Mouse (Mus musculus): ENCODE measurements around the gene Flvcr2. TPM values are rescaled to one million over a fixed set of nuclear protein-coding genes. Genes with fewer than 3 reads are reported as not detected.
A peak's percentile ranks its signal among the peaks of the same experiment; 100 is the strongest.

Gene Flvcr2
- total and polyA plus RNA-seq, 3 experiments, result 0.04 to 0.17 TPM; not detected in 1

DNA sequence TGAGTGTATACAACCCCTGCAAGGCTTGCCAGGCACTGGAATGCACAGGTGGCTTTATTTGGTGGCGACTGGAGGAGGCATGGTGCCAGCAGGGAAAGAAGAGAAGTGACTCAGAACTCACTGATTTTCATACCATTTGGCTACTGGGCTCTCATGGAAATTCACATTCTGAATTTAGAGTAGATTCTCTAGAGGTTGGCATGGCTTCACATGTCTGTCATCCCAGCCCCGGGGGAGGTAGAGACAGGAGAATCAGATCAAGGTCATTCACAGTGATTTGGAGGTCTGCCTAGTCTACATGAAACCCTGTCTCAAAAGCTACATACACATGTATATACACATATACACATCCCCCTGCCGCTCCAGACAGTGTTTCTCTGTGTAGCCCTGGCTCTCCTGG lies 9.4 kb upstream of the Flvcr2 start:
- H3K9me3 ChIP-seq (replicated peaks; ENCODE audit: low read length), result peaks cover 8% of the 10 kb centered on the region
- H3K79me2 ChIP-seq (replicated peaks; ENCODE audit: control insufficient read depth, extremely low read depth, insufficient read depth, poor library complexity, severe bottlenecking), result no peaks in the 10 kb centered on the region
- H3K27ac ChIP-seq (ENCODE audit: insufficient read depth, low read depth), result no peak overlapping the region
- H3K36me3 ChIP-seq (replicated peaks in 1 of 2; ENCODE audit: control insufficient read depth in 1 of 2, insufficient read depth in 1 of 2, low read length in 1 of 2), result no peaks in the 10 kb centered on the region
- H3K4me1 ChIP-seq (ENCODE audit: control insufficient read depth in 1 of 2, insufficient read depth in 2 of 2), result peaks cover 9 to 20% of the 10 kb centered on the region in 2 experiments
- H3K9ac ChIP-seq (ENCODE audit: insufficient read depth, low read depth), result no peak overlapping the region
- no peaks in the 10 kb centered on the region for H3K27me3 ChIP-seq (replicated peaks)
- in situ Hi-C loops (cut with MboI; ENCODE audit: low pct_ligation_motif_present, low pct_unique_long_range_greater_than_20kb, low sequenced_read_pairs) (no loop called here), dilution Hi-C loops (cut with MboI; ENCODE audit: extremely low pct_ligation_motif_present, extremely low pct_unique_long_range_greater_than_20kb, low sequenced_read_pairs) (no loop called here)
- no peak overlapping the region for H3K4me3 ChIP-seq (replicated peaks in 1 of 3; ENCODE audit: low read depth in 2 of 3, low read length in 2 of 3, poor library complexity in 1 of 3)
- no peak for DNase-seq (ENCODE audit: extremely low read depth)
- TF ChIP-seq MAFK (IDR thresholded peaks at IDR 0.05; ENCODE audit: insufficient replicate concordance, low read length) (no peak), HCFC1 (IDR thresholded peaks at IDR 0.05; ENCODE audit: low read depth, low read length) (no peak), USF1 (IDR thresholded peaks at IDR 0.05; ENCODE audit: low read depth, low read length) (no peak), EP300 (IDR thresholded peaks at IDR 0.05; ENCODE audit: low read length) (no peak), RAD21 (IDR thresholded peaks at IDR 0.05; ENCODE audit: low read depth, low read length) (no peak), ZNF384 (IDR thresholded peaks at IDR 0.05; ENCODE audit: low read depth, low read length) (no peak), ZKSCAN1 (IDR thresholded peaks at IDR 0.05; ENCODE audit: borderline replicate concordance, low read depth, low read length) (no peak), CTCF (conservative IDR thresholded peaks at IDR 0.05 in 1 of 2, IDR thresholded peaks at IDR 0.05 in 1 of 2; ENCODE audit: low read depth in 2 of 2, low read length in 2 of 2) (no peak), RCOR1 (conservative IDR thresholded peaks at IDR 0.05; ENCODE audit: low read depth, low read length) (no peak), IRF4 (IDR thresholded peaks at IDR 0.05; ENCODE audit: low read depth, low read length) (no peak), TBP (conservative IDR thresholded peaks at IDR 0.05; ENCODE audit: low read depth, low read length) (no peak), GABPA (IDR thresholded peaks at IDR 0.05; ENCODE audit: insufficient replicate concordance, low read depth, low read length) (no peak), NRF1 (IDR thresholded peaks at IDR 0.05; ENCODE audit: low read depth, low read length) (no peak), MYC (IDR thresholded peaks at IDR 0.05; ENCODE audit: low read depth, low read length) (no peak), ZMIZ1 (IDR thresholded peaks at IDR 0.05; ENCODE audit: low read depth, low read length) (no peak), CHD1 (IDR thresholded peaks at IDR 0.05; ENCODE audit: low read depth, low read length) (no peak), PAX5 (IDR thresholded peaks at IDR 0.05; ENCODE audit: low read length) (no peak)
- H3K4me2 ChIP-seq (ENCODE audit: insufficient read depth, low read depth, poor library complexity, severe bottlenecking), result no peak overlapping the region

DNA sequence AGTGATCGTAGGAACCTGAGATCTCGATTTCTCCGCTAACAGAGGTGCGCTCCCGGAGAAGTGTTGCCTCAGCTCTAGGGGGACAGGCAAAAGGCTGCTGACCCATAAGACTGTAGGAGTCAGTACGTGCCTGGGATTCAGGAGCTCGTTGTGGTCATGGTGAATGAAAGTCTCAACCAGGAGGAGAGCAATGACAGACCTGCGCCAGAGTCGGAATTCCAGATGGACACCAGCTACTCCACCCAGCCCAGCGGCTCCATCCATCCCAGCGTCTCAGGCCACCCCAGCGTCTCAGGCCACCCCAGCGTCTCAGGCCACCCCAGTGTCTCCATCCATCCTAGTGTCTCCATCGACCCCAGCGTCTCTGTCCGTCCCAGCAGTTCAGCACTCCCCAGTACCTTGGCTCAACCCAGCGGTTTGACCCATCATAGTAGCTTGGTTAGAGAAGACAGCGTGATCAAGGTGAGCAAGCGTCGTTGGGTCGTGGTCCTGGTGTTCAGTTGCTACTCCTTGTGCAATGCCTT lies 419 bp downstream of the Flvcr2 start:
- in situ Hi-C loops (cut with MboI; ENCODE audit: low pct_ligation_motif_present, low pct_unique_long_range_greater_than_20kb, low sequenced_read_pairs), result no loop called here

More for the DNA sequence above, 419 bp downstream of the Flvcr2 start:
- Histone ChIP-seq H3K9ac (ENCODE audit: insufficient read depth, low read depth) (no peak overlapping the region), H3K4me1 (ENCODE audit: control insufficient read depth in 1 of 2, insufficient read depth in 2 of 2) (0 out of 4 replicates have a peak, but pooled peaks cover 0 to 3% of the 10 kb centered on the region in 2 experiments), H3K4me2 (ENCODE audit: insufficient read depth, low read depth, poor library complexity, severe bottlenecking) (peak overlapping the region; percentile 99), H3K9me3 (replicated peaks; ENCODE audit: low read length) (no peaks in the 10 kb centered on the region), H3K79me2 (replicated peaks; ENCODE audit: control insufficient read depth, extremely low read depth, insufficient read depth, poor library complexity, severe bottlenecking) (no peaks in the 10 kb centered on the region), H3K27ac (ENCODE audit: insufficient read depth, low read depth) (no peak overlapping the region), H3K27me3 (replicated peaks) (no peaks in the 10 kb centered on the region), H3K36me3 (replicated peaks in 1 of 2; ENCODE audit: control insufficient read depth in 1 of 2, insufficient read depth in 1 of 2, low read length in 1 of 2) (no peaks in the 10 kb centered on the region), H3K4me3 (replicated peaks in 1 of 3; ENCODE audit: low read depth in 2 of 3, low read length in 2 of 3, poor library complexity in 1 of 3) (peak overlapping the region in 1 of 3 experiments; percentile 35)
- dilution Hi-C loops (cut with MboI; ENCODE audit: extremely low pct_ligation_motif_present, extremely low pct_unique_long_range_greater_than_20kb, low sequenced_read_pairs), result no loop called here
- TF ChIP-seq ZMIZ1 (IDR thresholded peaks at IDR 0.05; ENCODE audit: low read depth, low read length), result no peak
- TF ChIP-seq TBP (conservative IDR thresholded peaks at IDR 0.05; ENCODE audit: low read depth, low read length), result no peak
- no peak for TF ChIP-seq USF2 (conservative IDR thresholded peaks at IDR 0.05; ENCODE audit: low read depth, low read length)
- TF ChIP-seq GABPA (IDR thresholded peaks at IDR 0.05; ENCODE audit: insufficient replicate concordance, low read depth, low read length), result no peak
- TF ChIP-seq TCF12 (IDR thresholded peaks at IDR 0.05; ENCODE audit: low read depth, low read length), result no peak
- TF ChIP-seq JUND (conservative IDR thresholded peaks at IDR 0.05; ENCODE audit: low read depth, low read length), result no peak
- TF ChIP-seq NRF1 (IDR thresholded peaks at IDR 0.05; ENCODE audit: low read depth, low read length), result no peak
- TF ChIP-seq RCOR1 (conservative IDR thresholded peaks at IDR 0.05; ENCODE audit: low read depth, low read length), result no peak
- TF ChIP-seq ZKSCAN1 (IDR thresholded peaks at IDR 0.05; ENCODE audit: borderline replicate concordance, low read depth, low read length), result no peak
- TF ChIP-seq UBTF (IDR thresholded peaks at IDR 0.05; ENCODE audit: low read depth, low read length), result no peak
- no peak for TF ChIP-seq MEF2A (IDR thresholded peaks at IDR 0.05; ENCODE audit: borderline replicate concordance, low read depth, low read length)
- DNase-seq (ENCODE audit: extremely low read depth), result no peak
